Mouse (Mus musculus) CH12.LX (cell line): ENCODE data around the gene Hspb9. TPM values are rescaled to one million over a fixed set of nuclear protein-coding genes. Genes with fewer than 3 reads are reported as not detected.
A peak's percentile ranks its signal among the peaks of the same experiment; 100 is the strongest.

Experiments
- DNase-seq: peaks from one replicate; pipeline ENCODE4 v3.0.0-alpha.2; 2013; ENCODE audit errors: extremely low read depth
- H3K27ac ChIP-seq: 2 replicates; pipeline ENCODE4 v1.5.1; 2012; ENCODE audit warnings: low read depth, mild to moderate bottlenecking, control low read depth, moderate library complexity; ENCODE audit not compliant: insufficient read depth
- H3K27me3 ChIP-seq: replicated peaks from 2 replicates; pipeline ENCODE3; 2012; ENCODE audit warnings: inconsistent platforms
- H3K36me3 ChIP-seq, 2 experiments: replicated peaks in 1 of 2; 2 replicates each; pipeline versions ENCODE3 to v1.6.1; 2012; ENCODE audit warnings: inconsistent platforms in 1 of 2, low read length in 1 of 2, mild to moderate bottlenecking in 1 of 2, mixed read lengths in 1 of 2, moderate library complexity in 1 of 2; ENCODE audit not compliant: control insufficient read depth in 1 of 2, insufficient read depth in 1 of 2
- H3K4me1 ChIP-seq, 2 experiments: 2 replicates each; pipeline ENCODE4 v1.6.1; 2012; ENCODE audit warnings: inconsistent platforms in 1 of 2, moderate library complexity in 1 of 2; ENCODE audit not compliant: insufficient read depth in 2 of 2, control insufficient read depth in 1 of 2
- H3K4me2 ChIP-seq: 2 replicates; pipeline ENCODE4 v1.6.1; 2012; ENCODE audit warnings: low read depth, mild to moderate bottlenecking, control low read depth; ENCODE audit not compliant: poor library complexity, insufficient read depth, severe bottlenecking
- H3K4me3 ChIP-seq, 3 experiments: fragments of 150-350 bp in 1 of 3; sonication (generic) in 1 of 3; replicated peaks in 1 of 3; 2 replicates each; pipeline versions ENCODE3 to v1.5.1; 2011 to 2012; ENCODE audit warnings: low read depth in 2 of 3, low read length in 2 of 3, mild to moderate bottlenecking in 2 of 3, moderate library complexity in 2 of 3, control low read depth in 1 of 3, improper control_type of control experiment in 1 of 3, inconsistent platforms in 1 of 3, mixed read lengths in 1 of 3; ENCODE audit not compliant: poor library complexity in 1 of 3
- H3K79me2 ChIP-seq: replicated peaks from 2 replicates; pipeline ENCODE4 v1.6.1; 2012; ENCODE audit warnings: mild to moderate bottlenecking, moderate library complexity; ENCODE audit not compliant: control insufficient read depth, poor library complexity, insufficient read depth, severe bottlenecking; ENCODE audit errors: extremely low read depth
- H3K9ac ChIP-seq: 2 replicates; pipeline ENCODE4 v1.6.1; 2012; ENCODE audit warnings: low read depth, mild to moderate bottlenecking, control low read depth, moderate library complexity; ENCODE audit not compliant: insufficient read depth
- H3K9me3 ChIP-seq: replicated peaks from 2 replicates; pipeline ENCODE3; 2012; ENCODE audit warnings: low read length, inconsistent platforms, mixed read lengths
- CHD2 ChIP-seq: IDR thresholded peaks from 2 replicates; pipeline ENCODE4 v1.6.1; 2011; ENCODE audit warnings: low read length, improper control_type of control experiment
- CTCF ChIP-seq, 2 experiments: IDR thresholded peaks in 1 of 2; conservative IDR thresholded peaks in 1 of 2; 2 replicates each; pipeline ENCODE4 v1.5.1; 2011 to 2012; ENCODE audit warnings: low read depth in 2 of 2, low read length in 2 of 2, improper control_type of control experiment in 1 of 2, inconsistent platforms in 1 of 2, mild to moderate bottlenecking in 1 of 2, moderate library complexity in 1 of 2
- ELF1 ChIP-seq: IDR thresholded peaks from 2 replicates; pipeline ENCODE4 v1.6.1; 2014; ENCODE audit warnings: low read depth, mild to moderate bottlenecking, inconsistent platforms, low read length, improper control_type of control experiment
- EP300 ChIP-seq: IDR thresholded peaks from 2 replicates; pipeline ENCODE4 v1.6.1; 2011; ENCODE audit warnings: low read length, improper control_type of control experiment
- ETS1 ChIP-seq: conservative IDR thresholded peaks from 2 replicates; pipeline ENCODE4 v1.6.1; 2012; ENCODE audit warnings: low read depth, mild to moderate bottlenecking, inconsistent platforms, low read length, improper control_type of control experiment, moderate library complexity
- GABPA ChIP-seq: IDR thresholded peaks from 2 replicates; pipeline ENCODE4 v1.6.1; 2012; ENCODE audit warnings: low read depth, low read length, improper control_type of control experiment, inconsistent platforms; ENCODE audit not compliant: insufficient replicate concordance
- HCFC1 ChIP-seq: IDR thresholded peaks from 2 replicates; pipeline ENCODE4 v1.6.1; 2012; ENCODE audit warnings: low read depth, mild to moderate bottlenecking, inconsistent platforms, low read length, improper control_type of control experiment
- IRF4 ChIP-seq: IDR thresholded peaks from 2 replicates; pipeline ENCODE4 v1.6.1; 2014; ENCODE audit warnings: low read depth, mild to moderate bottlenecking, inconsistent platforms, low read length, improper control_type of control experiment
- JUN ChIP-seq: IDR thresholded peaks from 2 replicates; pipeline ENCODE4 v1.6.1; 2011; ENCODE audit warnings: low read depth, mild to moderate bottlenecking, low read length, improper control_type of control experiment, moderate library complexity; ENCODE audit not compliant: insufficient read depth
- MAFK ChIP-seq: IDR thresholded peaks from 2 replicates; pipeline ENCODE4 v1.6.1; 2011; ENCODE audit warnings: low read length, improper control_type of control experiment; ENCODE audit not compliant: insufficient replicate concordance
- MYC ChIP-seq: IDR thresholded peaks from 2 replicates; pipeline ENCODE4 v1.6.1; 2011; ENCODE audit warnings: low read depth, mild to moderate bottlenecking, improper control_type of control experiment, low read length
- POLR2AphosphoS2 ChIP-seq: IDR thresholded peaks from 2 replicates; pipeline ENCODE4 v1.6.1; 2011; ENCODE audit warnings: low read depth, low read length, improper control_type of control experiment
- RAD21 ChIP-seq: IDR thresholded peaks from 2 replicates; pipeline ENCODE4 v1.6.1; 2011; ENCODE audit warnings: low read depth, mild to moderate bottlenecking, low read length, improper control_type of control experiment, moderate library complexity
- SIN3A ChIP-seq: IDR thresholded peaks from 2 replicates; pipeline ENCODE4 v1.6.1; 2012; ENCODE audit warnings: low read length, improper control_type of control experiment, inconsistent platforms
- TBP ChIP-seq: conservative IDR thresholded peaks from 2 replicates; pipeline ENCODE4 v1.6.1; 2011; ENCODE audit warnings: low read depth, low read length, improper control_type of control experiment
- UBTF ChIP-seq: IDR thresholded peaks from 2 replicates; pipeline ENCODE4 v1.6.1; 2012; ENCODE audit warnings: low read depth, mild to moderate bottlenecking, inconsistent platforms, low read length, improper control_type of control experiment, moderate library complexity
- USF1 ChIP-seq: IDR thresholded peaks from 2 replicates; pipeline ENCODE4 v1.6.1; 2014; ENCODE audit warnings: low read depth, mild to moderate bottlenecking, inconsistent platforms, low read length, improper control_type of control experiment
- ZC3H11A ChIP-seq: IDR thresholded peaks from 2 replicates; pipeline ENCODE4 v1.6.1; 2012; ENCODE audit warnings: low read depth, mild to moderate bottlenecking, inconsistent platforms, low read length, improper control_type of control experiment
- dilution Hi-C: fragments of 300-500 bp; cut with MboI; formaldehyde crosslinking; loops from 2 replicates; pipeline ENCODE4 v1.14.3; 2020; ENCODE audit warnings: low sequenced_read_pairs; ENCODE audit not compliant: extremely low pct_unique_long_range_greater_than_20kb, extremely low pct_ligation_motif_present
- in situ Hi-C: fragments of 300-500 bp; cut with MboI; formaldehyde crosslinking; loops from 3 replicates; pipeline ENCODE4 v1.14.3; 2019; ENCODE audit warnings: low sequenced_read_pairs, low pct_ligation_motif_present, low pct_unique_long_range_greater_than_20kb, mixed read lengths
- polyA plus RNA-seq: library from polyadenylated mRNA; unstranded; fragments of >175 nt; gene quantifications from 2 replicates; pipeline ENCODE4 v1.2.1, GENCODE M21; 2012; ENCODE audit warnings: low read depth; ENCODE audit not compliant: insufficient read length
- total RNA-seq, 2 experiments: library from RNA; depleted of rRNA; stranded (reverse); fragments of 300-350 nt in 1 of 2; fragments of >200 nt in 1 of 2; gene quantifications; 2 replicates each; pipeline ENCODE4 v1.2.3; 2012 to 2014

Gene Hspb9
- total and polyA plus RNA-seq, 3 experiments, result 0.54 TPM; not detected in 2

DNA sequence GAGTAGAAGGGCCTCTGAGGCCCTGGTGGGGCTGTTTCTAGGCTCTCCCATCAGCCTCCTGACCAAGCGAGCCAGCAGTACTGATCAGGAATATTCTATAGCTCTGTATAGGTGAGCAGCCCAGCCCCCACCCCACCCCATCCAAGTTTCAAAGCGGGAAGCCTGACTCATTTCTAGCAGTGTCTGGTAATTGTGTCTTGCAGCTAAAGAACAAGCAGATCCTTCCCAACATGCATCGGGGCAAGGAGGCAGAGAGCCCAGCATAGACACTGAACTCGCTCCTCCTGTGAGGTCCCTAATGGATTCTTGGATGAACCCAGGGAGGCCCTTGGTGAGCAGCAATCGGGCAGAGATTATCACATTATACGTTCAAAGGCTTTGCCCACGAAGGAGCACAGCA lies 35.8 kb upstream of the Hspb9 start:
- no peak overlapping the region for H3K4me3 ChIP-seq
- in situ Hi-C loops, result no loop called here
- no peaks in the 10 kb centered on the region for H3K36me3 ChIP-seq
- peaks cover 12 to 48% of the 10 kb centered on the region in 2 experiments for H3K4me1 ChIP-seq
- no peak overlapping the region for H3K4me2 ChIP-seq
- no peaks in the 10 kb centered on the region for H3K9me3 ChIP-seq
- no peak for DNase-seq
- H3K27me3 ChIP-seq, result peaks cover 16% of the 10 kb centered on the region
- no peak overlapping the region for H3K27ac ChIP-seq
- TF ChIP-seq TBP, result no peak
- 0 out of 2 replicates have a peak, but pooled peaks have one; percentile 9 for TF ChIP-seq CHD2
- TF ChIP-seq RAD21, result no peak
- peak; percentile 74 for TF ChIP-seq IRF4
- TF ChIP-seq, all 38 proteins: peak for 2
- H3K79me2 ChIP-seq, result no peaks in the 10 kb centered on the region
- dilution Hi-C loops, result no loop called here
- no peak overlapping the region for H3K9ac ChIP-seq

- DNase-seq, result no peak
- peaks cover 13 to 73% of the 10 kb centered on the region in 2 experiments for H3K4me1 ChIP-seq
- H3K4me2 ChIP-seq, result no peak overlapping the region
- no peak overlapping the region for H3K4me3 ChIP-seq
- no peaks in the 10 kb centered on the region for H3K36me3 ChIP-seq
- no peak overlapping the region for H3K9ac ChIP-seq
- no peak overlapping the region for H3K27ac ChIP-seq
- H3K27me3 ChIP-seq, result no peaks in the 10 kb centered on the region
- H3K79me2 ChIP-seq, result no peaks in the 10 kb centered on the region
- dilution Hi-C loops, result no loop called here
- TF ChIP-seq ETS1 (no peak), ZC3H11A (no peak)
- in situ Hi-C loops, result no loop called here
- H3K9me3 ChIP-seq, result no peaks in the 10 kb centered on the region
These were observed 31.8 kb upstream of the Hspb9 start for GRCm38 (mm10) chr11:100681826-100682225.

- Histone ChIP-seq H3K4me3 (no peak overlapping the region), H3K36me3 (no peaks in the 10 kb centered on the region), H3K27me3 (no peaks in the 10 kb centered on the region), H3K79me2 (no peaks in the 10 kb centered on the region), H3K9ac (no peak overlapping the region), H3K27ac (no peak overlapping the region), H3K4me2 (no peak overlapping the region), H3K9me3 (no peaks in the 10 kb centered on the region), H3K4me1 (peaks cover 13 to 72% of the 10 kb centered on the region in 2 experiments)
- TF ChIP-seq GABPA, result no peak
- TF ChIP-seq SIN3A, result no peak
- no peak for TF ChIP-seq ELF1
- TF ChIP-seq MAFK, result no peak
- no peak for TF ChIP-seq EP300
- no peak for TF ChIP-seq POLR2AphosphoS2
- TF ChIP-seq JUN, result no peak
- no peak for TF ChIP-seq USF1
- no peak for TF ChIP-seq CTCF (conservative IDR thresholded peaks at IDR 0.05 in 1 of 2, IDR thresholded peaks at IDR 0.05 in 1 of 2; ENCODE audit: low read depth in 2 of 2, low read length in 2 of 2)
- no peak for TF ChIP-seq HCFC1
- no peak for TF ChIP-seq UBTF
- TF ChIP-seq CHD2, result no peak
- no peak for TF ChIP-seq MYC
- no peak for TF ChIP-seq ETS1
- no peak for DNase-seq
- in situ Hi-C loops, result no loop called here
- dilution Hi-C loops, result no loop called here
These were observed 31.1 kb upstream of the Hspb9 start for GRCm38 (mm10) chr11:100682526-100682925.
